Mouse (Mus musculus): ENCODE data around the gene Rbbp9.

Rbbp9 gene

DNA sequence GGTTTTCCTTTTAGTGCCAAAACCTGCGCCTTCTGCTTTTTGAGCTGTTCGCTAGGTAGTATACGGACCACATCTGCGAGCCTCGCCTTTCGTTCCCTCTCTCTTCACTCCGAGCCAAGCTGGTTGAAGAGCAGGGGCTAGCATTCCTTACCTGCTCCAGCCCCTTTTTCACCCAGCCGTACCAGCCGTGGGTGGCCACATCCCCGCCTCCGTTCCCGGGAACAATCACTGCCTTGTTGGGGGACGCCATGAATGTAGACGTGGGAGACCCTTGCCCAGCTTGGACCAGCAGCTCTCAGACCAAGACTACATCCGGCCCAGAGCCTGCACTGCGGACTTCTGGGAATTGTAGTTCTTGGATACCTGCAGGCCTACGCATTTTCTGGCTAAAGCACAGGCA is at the start of gene Rbbp9:
Gene Rbbp9 (minus strand): TSS at position 341 of the 400 bp plus-strand sequence.
- peak; percentile 97 for DNase-seq

DNA sequence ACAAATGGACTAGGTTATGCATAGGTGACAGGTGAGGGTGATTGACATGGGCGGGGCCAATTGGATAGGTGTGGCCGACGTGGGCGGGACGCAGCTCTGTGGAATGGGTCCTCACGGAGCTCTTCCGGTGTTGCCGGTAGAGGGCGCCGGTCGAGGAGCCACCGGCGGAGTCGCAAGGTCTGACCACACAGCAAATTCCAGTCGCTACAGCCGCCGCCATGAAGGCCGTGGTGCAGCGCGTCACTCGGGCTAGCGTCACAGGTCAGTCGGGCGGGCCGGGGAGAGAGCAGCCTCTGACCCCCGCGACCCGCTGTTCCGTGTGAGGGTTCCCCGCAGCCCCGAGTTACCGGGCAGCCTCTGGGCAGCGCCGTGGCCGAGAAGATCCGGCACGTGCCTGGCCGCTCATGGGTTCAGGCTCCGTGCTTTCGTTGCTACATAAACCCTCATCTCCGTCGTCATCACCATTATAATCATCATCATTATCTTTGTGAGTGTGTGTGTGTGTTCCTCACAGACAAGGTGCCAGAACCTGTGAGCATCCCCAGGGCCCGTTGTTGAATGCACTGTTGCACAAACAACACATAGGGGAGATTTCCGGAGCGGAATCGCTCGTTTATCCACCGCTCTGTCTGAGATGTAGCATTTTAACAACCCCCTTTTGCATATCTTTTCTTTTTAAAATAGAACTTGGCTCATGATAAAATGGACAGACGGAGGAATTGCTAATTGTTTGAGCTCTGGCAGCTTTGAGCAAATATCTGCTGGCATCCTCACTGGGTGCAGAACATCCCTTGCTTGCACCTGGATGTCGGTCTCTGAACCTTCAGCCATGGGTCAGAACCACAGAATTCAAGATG is 49.4 kb upstream of the Rbbp9 start, which contains the start of gene Dtd1:
Gene Dtd1 (plus strand): TSS at position 67 of the 857 bp plus-strand sequence.
- DNase-seq, result peak; percentile 98

DNA sequence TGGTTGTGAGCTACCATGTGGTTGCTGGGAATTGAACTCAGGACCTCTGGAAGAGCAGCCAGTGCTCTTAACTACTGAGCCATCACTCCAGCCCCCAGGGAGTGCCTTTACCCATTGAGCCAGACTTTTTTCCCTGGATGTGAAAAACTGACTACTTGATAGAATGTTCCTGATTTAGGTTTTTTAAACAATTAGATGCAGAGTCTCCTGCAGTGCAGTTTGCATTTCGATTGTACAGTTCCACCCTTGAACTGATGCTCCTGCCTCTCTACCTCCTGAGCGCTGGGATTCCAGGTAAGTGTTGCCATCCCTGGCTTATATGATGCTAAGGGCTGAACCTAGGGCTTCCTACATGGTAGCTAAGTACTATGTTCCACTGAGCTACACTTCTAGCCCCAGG is 47.3 kb upstream of the Rbbp9 start:
- peak; percentile 54 for DNase-seq

DNA sequence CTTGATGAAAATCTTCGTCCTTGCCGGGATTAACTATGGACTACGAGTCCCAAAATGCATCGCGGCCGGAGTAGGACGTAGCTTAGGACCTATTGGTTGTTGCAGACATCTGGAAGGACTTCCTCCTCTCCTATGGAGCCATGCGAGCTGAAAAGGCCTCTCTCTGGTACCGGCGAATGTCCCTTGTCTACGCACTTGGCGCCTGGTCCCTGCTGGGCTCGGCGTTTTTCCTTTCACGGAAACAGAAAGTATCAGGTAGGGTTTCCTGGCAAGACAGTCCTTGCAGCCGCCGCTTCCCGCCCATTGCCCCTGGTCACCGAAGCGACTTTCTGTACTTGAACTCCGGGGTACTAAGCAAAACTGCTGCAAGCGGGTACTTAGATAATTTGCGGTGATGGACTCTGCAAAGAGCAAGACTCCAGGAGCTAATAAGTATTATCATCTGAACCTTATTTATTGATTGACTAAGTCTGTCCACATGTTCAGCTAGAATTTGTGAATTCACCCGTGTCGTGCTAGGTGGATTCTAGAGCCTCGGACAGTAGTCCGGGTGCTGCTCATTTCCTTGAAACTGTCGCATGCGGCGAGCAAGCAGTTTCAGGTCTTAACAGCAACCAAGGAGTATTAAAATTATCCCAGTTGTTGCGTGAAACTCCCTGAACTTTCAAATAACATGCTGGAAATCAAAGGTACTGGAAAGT is 43.4 kb upstream of the Rbbp9 start, which contains the start of gene Smim26:
Gene Smim26 (plus strand): TSS at position 104 of the 701 bp plus-strand sequence.
- DNase-seq, result peak; percentile 98

DNA sequence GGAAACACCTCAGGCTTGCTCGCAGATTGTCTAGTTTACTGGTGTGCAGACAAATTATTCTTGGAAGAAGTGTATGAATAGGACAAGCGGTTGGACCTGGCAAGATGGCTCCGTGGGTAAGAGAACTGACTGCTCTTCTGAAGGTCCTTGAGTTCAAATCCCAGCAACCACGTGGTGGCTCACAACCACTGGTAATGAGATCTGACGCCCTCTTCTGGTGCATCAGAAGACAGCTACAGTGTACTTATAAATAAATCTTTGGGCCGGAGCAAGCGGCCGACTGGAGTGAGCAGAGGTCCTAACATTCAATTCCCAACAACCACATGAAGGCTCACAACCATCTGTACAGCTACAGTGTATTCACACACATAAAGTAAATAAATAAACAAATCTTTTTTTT is 42.4 kb upstream of the Rbbp9 start:
- DNase-seq, result peak; percentile 89

DNA sequence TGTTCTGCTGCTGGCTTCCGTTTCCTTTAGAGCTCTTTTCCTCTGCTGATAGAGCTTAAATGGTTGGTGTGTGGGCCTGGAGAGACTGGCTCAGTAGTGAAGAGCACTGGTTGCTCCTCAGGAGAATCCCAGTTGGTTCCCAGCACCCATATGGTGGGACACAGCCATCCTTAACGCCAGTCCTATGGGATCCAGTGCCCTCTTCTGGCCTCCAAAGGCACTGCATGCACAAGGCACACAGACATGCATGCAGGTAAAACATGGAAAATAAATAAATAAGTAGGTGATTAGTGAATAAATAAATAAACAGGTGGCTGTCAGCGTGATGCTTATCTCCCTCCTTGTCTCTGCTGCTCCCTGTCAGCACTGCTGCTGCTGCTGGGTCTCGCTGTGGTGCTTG is 38.1 kb upstream of the Rbbp9 start:
- DNase-seq, result peak; percentile 68

DNA sequence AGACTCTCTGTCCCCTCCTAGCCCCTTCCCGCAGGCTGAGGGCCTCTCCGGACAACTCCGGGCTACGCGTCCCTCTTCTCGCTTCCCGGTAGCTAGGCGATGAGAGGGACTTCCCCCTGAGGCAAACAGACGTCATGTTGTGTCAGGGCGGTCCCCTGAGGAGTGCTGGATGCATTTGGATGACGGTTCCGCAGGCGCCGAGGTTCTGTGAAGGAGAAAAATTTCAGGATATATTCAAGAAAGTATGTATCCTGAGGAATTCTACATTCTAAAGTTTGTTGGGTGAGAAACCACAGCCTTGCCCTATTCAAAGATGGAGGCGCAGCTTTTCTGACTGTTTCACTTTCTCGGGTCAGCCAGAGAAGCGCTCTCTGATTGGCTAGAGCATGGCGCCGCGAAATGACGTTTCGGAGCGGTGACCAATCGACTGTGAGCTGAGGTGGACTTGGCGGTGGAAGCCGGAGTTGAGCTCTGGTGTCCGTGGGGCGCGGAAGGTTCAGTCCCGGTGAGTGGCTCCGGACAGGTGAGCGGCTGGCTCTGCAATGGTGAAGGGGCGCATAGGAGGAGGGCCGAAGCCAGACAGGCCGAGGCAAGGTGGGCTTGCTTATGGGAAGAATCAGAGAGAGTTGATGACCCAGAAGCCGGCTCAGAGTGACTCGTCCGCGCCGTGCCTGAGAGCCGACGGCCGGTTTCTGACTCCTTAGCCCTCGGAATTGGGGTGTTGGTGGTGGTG is 5.3 kb upstream of the Rbbp9 start, which contains the start of gene Sec23b:
Gene Sec23b (plus strand): TSS at position 410 of the 733 bp plus-strand sequence.
- DNase-seq, result peak; percentile 100

DNA sequence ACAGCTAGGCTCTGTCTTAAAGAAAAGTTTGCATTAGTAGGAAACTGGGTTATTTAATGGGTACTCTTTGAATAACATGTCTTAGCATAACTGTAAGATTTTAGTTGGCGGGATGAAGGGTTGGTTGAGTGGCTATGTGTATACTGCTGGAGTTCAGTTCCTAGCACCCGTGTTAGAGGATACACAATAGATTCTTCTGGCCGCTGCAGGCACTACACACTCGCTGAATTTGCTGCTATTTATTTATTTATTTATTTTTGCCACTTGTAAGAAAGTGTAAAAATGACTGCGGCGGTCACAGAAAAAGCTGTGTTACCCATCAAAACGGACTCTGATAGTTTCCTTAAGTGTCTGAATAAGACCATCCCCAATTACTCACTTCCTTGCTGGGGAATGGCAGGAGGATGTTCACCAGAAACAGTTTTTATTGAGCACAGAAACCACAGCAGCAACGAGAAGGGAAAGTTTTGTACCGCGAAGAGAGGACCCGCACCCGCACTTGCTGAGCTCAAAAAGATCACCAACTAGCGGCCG is 4.7 kb upstream of the Rbbp9 start:
- no peak for DNase-seq

DNA sequence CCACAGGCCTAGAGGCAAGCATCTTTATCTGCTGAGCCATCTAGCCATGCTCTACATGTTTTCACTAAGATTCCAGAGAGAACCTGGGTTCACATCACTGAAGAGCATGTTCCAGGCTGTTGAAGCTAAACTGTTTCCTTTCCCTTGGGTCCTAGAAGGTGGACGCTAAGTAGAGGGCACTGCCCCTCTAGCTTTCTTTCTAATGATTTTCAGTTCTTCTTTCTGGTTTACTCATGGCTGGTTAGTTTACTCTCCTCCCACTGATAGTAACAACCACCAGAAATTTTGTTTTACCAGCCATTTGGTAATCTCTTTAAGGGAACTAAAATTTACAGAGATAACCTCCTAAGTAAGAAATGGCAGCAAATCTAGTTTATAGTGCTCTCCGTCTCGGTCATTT is 3.2 kb upstream of the Rbbp9 start:
- DNase-seq, result no peak

DNA sequence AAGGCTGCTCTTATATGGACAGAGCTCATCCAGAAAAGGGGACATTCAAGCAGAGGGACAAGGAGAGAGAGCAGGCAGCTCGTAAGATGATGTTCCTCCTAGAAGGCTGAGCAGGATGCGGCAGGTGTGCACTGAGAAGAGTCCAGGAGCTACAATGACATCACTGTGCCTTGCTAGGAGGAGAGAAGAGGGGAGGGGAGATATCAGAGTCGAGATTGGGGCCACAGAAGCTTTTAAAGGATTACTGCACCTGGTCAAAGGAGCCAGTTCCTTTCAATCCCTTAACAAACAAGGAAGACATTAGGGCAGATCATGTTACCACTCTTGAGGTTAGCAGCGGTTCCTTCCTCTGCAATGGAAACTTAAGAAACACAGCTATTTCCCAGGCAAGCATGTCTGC is 3.1 kb downstream of the Rbbp9 start:
- DNase-seq, result no peak

DNA sequence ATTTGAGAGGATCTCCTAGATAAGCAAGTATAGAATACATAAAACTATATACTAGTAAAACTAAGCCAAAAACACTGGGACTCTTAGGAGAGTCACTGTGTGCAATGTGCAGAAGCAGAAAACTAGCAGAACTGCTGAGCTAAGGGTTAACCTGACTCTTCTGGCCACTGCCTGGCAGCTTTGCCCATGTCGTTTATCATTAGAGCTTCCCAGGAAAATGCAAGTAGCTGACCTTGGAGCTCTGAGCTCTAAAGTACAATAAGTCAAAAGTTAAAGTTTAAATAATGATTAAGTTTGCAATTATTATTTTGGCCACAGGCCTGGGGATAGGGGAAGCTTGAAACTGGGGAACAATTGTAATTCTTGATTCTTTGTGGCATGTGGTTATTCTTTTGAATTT is 5.2 kb downstream of the Rbbp9 start:
- DNase-seq, result no peak

DNA sequence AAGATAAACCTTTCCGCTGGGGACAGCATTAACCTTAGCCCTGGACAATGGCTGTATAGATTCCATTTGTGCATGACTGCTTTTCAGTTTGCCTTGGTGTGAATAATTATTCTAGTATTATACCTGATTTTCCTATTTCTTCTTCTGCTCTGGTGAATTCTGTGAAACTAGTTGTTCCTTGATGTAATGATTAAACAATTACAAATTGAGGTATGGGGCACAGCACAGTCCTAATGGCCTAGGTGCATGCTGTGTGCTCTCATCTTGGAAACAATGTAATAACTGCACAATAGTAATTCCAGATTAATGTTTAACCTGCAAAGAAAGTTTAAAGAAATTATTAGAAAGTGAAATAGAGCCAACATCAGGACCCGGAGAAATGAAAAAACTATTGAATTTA is 5.6 kb downstream of the Rbbp9 start:
- DNase-seq, result no peak

DNA sequence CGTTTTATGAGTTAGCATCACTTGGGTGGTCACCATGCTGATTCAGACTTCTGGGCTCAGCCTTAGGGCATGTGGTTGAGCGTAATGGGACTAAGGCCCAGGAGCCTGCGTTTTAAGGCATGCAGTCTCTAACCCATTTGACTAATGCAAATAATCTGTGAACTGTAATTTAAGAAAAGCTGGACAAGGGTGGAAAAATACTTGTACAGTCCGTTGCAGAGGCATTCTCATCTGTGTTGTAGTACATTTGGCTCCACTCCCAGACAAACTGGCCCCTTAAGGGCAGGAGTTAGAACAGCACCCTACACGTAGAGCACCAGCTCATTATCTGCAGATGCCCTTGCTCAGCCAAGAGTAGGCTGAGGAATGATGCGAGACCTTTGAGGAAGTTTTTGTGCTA is 6.0 kb downstream of the Rbbp9 start:
- DNase-seq, result no peak

DNA sequence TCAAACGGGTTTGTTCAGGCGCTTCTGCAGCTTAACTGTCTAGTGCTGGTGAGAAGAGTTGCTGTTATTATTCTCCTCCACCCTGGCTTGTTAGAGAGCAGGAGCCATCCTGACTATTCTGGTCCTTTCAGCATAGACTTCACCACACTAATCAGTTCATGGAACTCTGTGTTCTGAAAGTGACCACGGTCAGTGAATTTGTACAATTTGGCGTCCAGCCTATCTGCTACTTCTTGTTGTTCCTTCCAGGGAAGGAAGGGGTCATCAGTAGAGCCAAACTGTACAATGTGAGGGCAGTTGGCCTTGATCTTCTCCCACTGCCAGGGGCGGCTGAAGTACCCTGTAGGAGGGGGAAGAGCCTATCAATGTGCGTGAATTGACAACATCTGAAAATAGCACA is 7.0 kb downstream of the Rbbp9 start:
- no peak for DNase-seq

DNA sequence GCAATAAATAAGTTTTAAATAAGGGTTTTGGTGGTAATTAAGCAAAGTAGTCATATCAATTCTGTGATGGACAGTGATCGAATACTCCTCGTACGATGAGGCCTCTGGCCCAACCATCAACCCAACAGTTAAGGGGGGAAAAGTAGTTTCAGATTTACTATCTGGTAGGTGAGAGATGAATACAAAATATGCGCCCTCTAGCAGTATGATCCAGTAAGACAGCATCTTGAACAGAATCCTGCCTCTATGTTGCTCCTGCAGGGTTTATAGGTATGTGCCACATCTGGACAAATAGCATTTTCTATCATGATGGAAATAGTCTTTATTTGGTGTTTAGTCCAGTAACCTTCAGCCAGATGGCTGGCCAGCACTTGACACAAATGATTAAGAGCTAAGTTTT is 9.4 kb downstream of the Rbbp9 start:
- no peak for DNase-seq

DNA sequence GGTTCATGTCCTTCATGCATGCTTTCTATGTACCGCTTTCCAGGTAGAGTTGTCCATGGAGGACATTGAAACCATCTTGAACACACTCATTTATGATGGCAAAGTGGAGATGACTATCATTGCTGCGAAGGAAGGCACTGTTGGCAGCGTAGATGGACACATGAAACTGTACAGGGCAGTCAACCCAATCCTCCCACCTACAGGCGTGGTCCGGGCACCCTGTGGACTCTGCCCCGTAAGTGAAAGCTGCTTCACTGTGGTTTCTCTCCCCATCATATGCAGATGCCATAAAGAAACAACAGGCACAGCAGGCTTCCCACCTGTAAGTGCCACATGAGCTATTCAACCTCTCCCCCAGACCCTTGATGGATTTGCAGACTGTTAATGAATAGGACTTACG is 13.5 kb downstream of the Rbbp9 start:
- DNase-seq, result no peak

DNA sequence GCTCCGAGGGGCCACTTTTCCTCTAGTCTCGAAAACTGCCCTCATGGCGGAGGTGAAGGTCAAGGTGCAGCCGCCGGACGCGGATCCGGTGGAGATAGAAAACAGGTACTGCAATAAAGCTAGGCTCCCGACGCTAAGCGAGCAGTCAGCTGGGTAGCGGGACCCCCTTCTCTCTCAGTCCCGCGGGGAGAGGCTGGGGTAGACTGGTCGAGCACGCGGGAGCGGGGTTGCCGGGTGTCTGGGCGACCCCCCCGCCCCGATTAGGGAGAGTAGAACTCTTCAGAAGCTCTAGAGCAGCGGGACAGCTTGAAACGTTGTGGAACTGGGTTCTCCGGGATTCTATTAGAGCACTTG is 22.9 kb downstream of the Rbbp9 start:
- DNase-seq, result no peak

DNA sequence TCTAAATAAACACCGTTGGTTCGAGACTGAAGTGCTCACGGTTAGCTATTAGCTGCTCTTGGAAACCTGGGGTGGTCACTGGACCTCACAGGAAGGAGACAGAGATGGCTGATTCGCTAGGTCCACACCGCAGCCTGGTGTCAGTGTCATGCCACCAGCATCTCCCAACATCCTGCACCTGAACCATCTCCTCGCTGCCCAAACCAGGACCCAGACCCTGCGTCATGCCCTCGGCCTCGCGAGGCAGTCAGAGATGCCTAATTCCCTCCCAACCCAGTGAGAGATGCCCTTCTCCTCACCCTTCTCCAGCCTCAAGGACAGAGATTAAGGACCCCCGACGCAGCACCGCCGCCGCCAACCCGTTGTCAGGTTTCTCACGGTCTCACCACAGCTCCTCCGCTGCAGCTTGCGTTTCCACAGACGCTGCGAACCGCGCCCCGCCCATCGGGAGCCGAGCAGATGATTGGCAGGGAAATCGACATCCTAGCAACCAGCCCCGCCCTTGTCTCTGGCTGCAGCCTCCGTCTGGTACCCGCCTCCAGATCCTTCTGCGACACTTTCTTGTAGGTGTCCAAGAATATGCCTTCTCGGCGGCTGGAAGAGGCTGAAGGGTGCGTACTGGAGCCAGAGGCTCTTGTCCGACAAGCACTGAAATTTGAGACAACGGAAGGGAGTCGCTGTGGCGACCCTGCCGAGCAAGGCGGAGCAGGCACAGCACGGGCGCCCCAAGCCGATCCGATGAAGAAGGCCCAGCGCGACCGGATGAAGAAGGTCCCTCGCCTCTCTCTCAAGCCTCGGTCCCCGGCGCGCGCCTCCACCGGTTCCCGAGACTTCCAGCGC is 23.5 kb downstream of the Rbbp9 start, which contains the start of the genes Dzank1 and Polr3f:
Gene Dzank1 (minus strand): TSS at position 434 of the 840 bp plus-strand sequence.
Gene Polr3f (plus strand): TSS at position 738 of the 840 bp plus-strand sequence.
- DNase-seq, result peak; percentile 100

DNA sequence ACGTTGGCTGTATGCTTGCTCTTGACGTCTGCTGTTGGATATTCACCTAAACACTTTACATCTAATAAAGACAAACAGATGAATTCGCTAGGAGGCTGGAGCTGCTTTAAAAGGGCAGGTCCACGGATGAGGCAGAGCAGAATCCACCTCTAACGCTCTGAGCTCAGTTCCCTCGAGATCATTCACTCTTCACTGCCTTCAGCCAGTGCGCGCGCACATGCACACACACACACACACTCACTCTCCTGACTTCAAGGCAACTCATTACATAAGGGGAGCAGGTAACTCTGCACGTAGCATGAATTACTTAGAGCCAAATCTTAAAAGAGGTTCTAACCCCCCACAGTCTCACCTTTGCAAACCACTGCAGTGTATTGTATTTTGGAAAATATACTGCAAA is 24.8 kb downstream of the Rbbp9 start:
- peak; percentile 79 for DNase-seq

DNA sequence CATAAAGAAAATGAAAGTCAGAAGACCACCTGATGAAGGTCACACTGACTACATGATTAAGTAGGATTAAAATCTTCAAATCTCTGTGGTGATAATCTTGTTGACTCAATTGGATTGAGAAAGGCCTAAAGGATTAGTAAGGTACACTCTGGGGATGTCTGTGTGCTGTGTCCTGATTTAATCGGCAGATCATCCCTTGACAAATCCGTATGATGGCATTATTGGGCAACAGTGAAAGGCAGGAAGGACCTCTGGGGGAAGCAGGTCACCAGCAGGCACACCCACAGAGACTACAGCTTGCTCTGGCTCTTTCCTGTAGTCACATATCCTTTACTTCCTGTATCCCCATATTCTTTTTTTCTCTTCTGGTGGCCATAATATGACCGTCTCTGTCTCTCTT is 30.9 kb downstream of the Rbbp9 start:
- peak; percentile 44 for DNase-seq

DNA sequence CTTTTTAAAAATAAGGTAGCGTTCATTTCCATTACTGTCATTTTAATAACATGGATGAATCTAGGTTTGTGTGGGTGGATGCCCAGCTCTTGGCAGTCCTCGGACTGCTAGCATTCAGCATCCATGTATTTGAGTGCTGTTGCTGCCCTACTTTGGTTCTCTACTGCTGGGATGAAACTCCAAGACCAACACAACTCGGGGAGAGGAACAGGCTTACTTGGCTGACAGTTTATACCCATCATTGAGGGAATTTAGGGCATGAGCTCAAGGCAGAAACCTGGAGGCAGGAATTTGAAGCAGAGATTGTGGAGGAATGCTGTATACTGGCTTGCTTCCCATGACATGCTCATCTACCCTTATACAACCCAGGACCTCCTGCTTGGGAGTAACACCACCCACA is 36.0 kb downstream of the Rbbp9 start:
- DNase-seq, result peak; percentile 66

DNA sequence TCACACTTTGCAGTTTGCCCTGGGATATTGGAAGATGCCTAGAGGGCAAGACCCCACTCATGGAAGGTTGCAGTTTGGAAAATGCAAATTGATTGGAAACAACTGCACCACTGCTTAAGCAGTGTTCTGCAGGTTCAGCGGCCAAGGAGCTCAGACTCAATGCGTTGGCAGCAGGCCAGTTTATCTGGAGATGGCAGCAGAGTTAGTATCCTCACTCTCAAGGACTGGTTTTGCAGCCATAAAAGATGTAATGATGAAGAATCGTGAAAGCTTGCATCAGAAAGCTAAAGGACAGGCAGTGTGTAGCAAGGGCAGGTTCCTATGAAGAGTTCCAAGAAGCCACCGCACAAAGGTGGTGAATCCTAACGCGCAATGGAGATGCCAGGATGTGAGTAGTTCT is 48.5 kb downstream of the Rbbp9 start:
- peak; percentile 62 for DNase-seq
